Mouse (Mus musculus) stomach, postnatal 0 days (tissue): ENCODE results near the gene Gm20695.

Experiments used
- CTCF ChIP-seq: IDR thresholded peaks from 2 replicates; pipeline ENCODE4 v1.5.1; 2016; ENCODE audit warnings: antibody characterized with exemption, low read depth, mild to moderate bottlenecking, moderate library complexity
- EP300 ChIP-seq: optimal IDR thresholded peaks from 2 replicates; pipeline ENCODE3; 2016; ENCODE audit warnings: antibody characterized with exemption

DNA sequence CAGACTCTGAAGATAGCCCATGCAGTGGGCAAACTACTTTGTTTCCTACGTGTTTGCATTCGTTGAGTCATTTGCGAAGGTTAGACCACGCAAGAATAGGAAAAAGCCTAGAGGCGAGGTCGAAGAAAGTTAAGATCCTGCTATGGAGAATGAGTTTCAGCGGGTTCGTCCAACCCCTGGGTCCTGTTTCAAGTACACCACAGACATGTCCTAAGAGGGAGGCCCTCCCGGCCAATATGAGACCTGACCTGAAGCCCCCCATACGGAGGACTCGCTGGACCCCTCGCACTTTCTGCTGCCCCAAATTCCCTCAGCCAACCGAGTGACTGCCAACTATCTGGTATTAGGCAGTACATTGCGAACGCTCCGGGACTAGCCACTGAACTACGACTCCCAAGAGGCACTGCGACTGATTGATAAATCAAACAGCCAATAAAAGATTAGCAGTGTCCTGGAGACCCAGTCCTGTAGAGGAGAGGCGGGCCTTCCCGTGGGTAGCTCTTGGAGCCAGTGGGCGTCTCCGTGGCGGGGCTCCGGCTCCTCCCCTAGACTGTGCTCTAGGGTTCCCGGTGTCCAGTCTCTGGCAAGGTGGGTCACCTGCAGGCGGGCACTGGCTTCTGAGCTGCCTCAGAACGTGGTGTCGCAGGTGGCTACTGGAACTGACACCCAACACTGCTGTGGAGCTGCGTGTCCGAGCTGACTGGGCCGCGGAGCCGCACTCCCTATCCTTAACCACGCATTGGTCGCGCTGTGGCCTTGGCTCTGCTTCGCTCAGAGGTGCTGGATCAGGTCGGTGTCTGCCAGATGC, 37.5 kb upstream of the Gm20695 start, which contains the start of gene Zfp174:
- TF ChIP-seq CTCF (peak; percentile 20), EP300 (no peak)
